Mouse (Mus musculus): ENCODE results near the gene Ldlrap1.
"Not testable (repeated sequence)": the region's sequence is repeated elsewhere in the genome, so short reads cannot be mapped to it uniquely, and the experiment has no call there.

Ldlrap1 gene

DNA sequence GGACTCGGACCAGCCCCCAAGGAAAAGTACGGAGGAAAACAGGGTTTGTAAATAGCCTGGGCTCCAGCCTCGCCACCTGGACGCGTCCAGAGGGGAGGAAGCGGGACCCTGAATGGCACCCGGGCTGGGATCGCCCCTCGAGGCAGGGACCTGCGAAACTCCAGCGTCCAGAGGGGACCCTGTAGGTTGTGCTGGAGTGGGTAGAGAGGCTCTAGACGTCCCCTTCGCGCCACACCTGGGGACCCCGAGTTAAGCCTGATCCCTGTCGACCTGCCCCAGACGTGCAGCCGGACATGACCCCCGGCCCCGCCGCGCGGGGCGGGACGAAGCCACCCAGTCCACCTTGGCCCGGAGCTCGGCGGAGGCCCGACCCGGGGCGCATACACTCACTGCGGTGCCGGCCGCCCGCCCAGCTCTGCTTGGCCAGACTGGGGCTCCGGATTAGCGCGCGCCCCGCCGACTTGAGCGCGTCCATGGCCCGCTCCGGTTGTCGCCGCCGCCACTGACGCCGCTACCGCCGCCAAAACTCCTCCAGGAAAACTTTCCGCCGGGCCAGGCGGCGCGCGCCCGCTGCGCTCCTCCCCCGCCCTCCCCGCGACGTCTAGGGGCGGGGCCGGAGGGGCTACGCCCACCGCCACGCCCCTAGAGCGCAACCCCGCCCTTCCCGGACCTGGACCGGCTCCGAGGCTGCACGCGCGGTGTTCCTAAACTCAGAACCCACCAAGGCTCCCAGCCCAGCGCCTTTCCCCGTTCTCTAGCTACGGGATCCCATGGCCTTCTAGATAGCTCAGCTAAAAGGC lies at the start of gene Ldlrap1:
Gene Ldlrap1, minus strand, starts transcription at position 599 of the 800 bp plus-strand sequence.
- DNase-seq: peak; percentile 74

DNA sequence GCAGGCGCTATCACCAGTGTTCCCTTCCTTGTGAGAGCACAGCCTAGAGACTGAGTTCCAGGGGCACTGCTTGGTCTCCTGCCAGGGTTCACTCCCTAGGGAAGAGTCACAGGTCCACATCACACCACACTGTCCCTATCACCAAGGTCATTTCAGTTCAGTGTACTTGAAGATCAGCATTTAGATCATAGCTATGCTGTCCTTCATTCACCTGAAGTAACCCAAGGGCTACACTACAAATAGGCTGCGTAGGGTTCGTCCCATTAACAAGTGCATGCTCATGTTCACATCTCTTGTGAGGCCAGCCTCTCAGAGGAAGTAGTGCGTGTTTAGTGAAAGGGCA lies 46.4 kb upstream of the Ldlrap1 start:
- no peak for DNase-seq

DNA sequence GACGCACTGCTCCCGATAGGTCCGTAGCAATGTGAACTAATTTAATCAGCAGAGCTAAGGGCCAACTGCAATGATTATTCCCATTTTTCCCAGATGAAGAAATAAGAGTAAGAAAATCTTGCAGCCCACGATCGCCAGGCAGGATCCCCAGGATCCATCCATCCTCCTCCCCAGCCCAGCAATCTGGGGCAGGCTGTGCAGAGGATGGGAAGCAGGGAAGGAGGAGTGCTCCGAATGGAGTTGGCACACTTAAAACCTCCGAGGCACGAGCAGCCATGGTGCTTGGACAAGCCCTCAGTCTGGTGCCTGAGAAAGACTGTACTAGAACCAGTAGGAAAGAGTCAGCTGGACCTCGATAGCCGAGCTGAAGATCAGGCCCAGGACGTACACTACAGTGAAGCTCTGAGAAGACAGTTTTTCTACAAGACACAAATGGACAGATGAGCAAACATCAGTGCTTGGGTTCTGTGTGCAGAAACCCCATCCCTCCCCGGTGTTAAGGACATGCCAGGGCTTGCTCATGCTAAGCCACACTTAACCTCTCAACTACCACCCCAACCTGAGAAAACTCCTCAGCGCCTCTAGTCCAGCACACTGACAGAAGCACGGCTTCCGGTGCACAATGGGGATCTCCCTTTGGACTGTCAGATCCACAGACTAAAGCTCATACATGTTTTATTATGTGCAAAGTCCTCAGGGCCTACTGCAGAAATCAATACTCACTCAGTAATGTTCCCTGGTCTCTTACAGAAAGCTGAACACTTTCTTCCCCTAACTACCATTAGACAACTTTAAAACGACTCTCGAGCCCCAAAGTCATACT lies 45.8 kb upstream of the Ldlrap1 start:
- DNase-seq: no peak

DNA sequence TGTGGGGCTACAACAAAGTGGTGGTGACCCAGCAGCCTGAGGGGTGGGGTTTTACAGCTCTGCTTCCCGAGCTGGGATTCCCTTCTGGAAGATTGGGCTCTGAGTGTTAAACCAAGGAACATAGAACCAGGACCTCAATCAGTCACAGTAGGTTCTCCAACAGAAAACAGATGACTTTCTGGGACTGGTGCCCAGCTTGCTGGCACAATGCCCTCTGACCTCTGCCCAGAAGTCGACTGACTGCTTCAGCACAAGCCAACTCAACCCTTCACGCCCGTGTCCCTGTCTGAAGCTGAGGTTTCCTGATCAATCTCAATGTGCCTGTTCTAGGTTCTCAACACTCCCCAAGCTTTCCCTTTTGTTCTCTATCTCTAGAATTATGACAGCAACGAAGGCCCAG lies 36.9 kb upstream of the Ldlrap1 start:
- DNase-seq: peak; percentile 76

DNA sequence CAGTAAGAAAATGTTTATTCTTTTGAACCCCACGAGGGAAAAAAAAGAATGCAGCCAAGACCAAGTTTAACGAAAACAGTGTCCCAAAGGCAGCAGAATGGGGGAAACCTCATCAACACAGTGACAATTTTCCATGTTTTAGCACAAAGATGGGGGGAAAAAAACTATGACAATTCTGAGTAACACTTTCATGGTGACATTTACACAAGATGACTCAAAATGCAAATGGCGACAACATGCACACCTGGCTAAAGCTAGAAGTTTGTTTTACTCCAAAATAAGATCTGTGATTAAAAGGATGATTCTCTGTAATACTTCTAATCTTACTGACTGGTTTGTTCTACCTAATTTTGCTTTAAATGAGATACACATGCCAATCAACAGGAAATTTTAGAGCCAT lies 34.9 kb upstream of the Ldlrap1 start:
- DNase-seq: no peak

DNA sequence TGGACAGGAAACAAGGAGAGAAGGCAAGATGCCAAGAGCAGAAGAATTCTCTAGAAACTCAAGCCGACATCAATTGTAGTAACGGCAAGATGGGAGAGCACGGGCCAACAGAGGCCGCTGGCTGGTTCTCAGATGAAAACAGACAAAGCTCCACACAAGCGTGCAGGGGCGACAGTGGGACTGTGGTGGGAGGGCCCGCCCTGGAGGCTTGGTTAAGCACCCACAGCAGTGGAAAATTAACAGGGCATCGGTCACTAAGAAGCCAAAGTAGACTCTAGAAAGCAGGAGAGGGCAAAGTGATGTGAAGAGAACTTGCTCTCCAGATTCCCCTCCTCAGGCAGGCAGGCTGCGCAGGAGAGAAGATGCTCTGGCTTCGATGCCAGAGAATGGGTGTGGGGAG lies 34.3 kb upstream of the Ldlrap1 start:
- no peak for DNase-seq

DNA sequence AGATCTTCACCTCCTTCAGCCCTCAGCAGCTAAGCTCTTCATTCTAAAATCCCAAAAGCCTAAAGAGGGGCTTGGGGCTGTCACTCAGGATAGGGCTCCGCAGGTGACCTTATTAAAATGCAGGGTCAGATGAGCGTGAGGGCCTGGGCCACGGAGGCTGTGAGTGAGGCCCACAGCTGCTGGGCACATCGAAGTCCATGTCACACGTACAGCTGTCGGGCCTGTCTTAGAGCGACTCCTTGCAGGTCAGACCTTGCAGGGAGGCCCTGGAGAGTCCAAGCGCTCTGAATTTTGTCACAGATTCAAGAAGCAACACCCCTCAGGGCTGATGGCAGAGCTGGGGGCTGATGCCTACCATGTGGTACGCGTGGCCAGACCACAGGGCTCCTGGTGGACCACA lies 32.9 kb upstream of the Ldlrap1 start:
- DNase-seq: no peak

DNA sequence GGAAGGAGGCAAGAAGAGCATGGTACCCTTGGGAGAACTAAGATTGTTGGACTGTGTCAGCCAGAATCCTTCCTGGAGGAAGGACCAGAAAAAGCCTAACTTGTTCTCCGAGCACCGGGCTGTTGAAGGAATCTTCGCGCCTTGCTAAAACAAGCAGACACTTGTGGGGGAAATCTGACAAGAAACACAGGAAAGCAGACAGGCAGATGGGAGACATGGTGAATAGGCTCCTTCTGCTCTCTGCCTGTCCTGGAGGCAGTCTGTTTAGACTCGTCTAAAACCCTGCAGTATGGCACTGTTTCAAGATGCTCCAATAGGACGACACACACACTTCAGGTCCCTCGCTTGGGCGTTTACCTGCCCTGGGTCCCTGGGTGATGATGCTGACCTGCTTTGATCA lies 32.3 kb upstream of the Ldlrap1 start:
- no peak for DNase-seq

DNA sequence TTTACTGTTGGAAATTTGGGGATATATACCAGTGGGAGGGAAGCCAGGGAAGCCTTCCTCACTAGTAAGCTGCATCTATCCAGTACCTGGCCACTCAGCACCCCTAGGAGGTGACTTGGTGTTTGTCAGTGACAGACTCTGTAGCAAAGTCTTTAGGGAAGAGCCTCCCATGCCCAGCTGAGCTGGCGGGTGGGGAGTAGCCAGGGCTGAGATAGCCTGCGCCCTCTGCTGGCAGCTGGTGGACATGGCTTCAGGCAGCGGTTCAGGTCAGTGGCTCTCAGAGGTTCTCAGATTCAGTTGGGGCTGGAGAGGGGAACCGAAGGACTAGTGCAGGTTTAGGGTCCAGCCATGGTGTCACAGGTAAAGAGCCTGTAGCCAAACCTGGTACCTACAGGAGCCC lies 31.4 kb upstream of the Ldlrap1 start:
- peak; percentile 75 for DNase-seq

DNA sequence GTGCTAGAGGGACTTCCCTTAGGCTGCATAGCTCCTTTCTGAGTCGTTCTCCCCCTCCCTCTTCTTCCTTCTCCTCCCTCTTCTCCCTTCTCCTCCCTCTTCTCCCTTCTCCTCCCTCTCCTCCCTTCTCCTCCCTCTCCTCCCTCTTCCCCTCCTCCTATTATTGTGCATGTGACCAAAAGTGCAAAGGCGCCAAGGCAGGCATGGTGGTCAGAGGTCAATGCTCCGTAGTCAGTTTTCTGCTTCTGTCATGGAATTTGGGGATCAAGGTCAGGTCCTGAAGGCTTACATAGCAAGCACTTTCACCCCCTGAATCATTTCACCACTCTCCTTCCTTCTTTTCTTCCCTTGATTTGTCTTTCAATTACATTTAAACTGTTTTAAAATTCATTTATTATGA lies 31.0 kb upstream of the Ldlrap1 start:
- no peak for DNase-seq

DNA sequence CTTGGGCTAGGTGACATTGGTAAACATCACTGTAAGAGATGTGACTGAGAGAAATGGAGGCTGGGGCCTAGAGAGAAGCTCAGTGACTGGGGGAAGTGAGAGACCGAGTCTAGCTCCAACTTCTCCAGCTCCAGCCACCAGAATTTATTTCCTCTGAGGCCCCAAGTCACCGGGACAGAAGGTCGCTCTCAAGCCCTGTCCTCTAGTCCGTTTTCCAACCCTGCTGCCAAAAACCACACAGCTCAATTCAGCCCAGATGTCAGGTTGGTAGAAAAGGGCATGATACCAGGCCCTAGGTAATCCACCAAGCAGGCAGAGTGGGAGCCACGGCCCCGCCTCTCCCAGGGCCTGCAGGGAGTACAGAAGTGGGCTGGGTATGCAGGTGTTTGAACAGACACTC lies 29.8 kb upstream of the Ldlrap1 start:
- DNase-seq: peak; percentile 35

DNA sequence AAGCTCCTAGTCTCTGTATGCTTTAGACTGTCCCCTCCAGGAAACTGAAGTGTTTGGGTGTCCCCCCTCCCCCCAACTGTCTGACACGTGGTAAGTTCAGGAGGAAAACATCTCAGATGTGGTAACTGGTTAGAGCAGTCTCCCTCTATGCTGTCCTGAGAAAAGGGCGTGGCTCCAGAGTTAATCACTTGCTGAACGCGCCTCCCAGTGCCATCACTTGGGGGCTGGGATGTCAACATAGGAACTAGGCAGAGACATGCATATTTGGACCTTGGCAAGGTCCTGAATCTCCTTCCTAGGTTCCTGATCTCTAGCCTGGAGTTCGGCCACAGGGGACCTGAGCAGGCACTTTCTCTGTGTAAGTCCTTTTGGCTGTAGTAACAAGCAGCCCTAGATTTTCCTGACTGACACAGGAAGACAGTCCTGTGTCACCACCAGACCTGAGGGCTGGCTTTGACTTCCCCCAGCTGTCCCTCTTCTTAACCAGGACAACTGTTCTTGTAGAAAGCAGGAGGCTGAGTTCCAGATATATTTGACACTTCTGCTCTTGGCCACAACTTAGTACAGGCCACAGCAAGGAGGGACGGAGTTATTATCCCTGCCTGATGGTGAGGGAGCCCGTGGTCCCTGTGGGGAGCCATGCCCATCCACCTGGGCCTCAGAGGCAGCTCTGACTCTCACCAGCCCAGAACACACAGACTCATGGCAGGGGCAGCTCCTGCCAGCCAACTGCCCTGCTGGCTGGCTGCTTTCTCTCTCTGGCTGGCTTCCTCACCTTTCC lies 28.9 kb upstream of the Ldlrap1 start:
- DNase-seq: peak; percentile 74

DNA sequence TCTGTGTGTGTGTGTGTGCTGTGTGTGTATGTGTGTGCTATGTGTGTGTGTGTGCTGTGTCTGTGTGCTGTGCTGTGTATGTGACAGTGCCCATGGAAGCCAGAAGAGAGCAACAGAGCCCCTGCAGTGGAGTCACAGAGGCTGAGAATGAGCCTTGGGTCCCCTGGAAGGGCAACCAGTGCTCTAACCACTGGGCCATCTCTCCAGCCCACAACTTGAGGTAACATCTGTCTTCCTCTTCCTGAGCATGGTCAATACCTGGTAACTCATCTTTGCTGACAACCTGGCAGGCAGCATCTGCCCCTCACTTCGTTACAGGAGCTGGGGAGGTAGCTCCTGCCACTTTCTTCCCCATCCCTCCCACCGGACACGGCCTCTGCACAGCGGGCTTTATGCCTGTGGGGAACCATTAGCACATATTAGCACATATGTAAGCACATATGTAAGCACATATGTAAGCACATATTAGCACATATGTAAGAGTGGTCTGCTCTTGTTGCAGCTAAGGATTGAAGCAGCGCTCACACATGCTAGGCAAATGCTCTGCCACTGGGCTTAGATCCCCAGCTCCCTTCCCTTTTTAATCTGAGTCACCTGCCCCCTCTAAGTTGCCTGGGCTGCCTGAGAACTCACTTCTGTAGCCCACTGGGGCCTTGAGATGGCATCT lies 28.1 kb upstream of the Ldlrap1 start:
- peak; percentile 31 for DNase-seq

DNA sequence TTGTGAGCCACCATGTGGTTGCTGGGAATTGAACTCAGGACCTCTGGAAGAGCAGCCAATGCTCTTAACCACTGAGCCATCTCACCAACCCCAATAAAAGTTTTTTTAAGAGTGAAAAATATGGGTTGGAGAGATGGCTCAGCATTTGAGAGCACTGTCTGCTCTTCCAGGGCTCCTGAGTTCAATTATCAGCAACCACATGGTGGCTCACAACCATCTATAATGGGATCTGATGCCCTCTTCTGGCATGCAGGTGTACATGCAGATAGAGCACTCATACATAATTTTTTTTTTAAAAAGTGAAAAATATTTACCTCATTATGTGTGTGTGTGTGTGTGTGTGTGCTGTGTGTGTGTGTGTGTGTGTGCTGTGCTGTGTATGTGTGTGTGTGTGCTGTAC lies 27.1 kb upstream of the Ldlrap1 start:
- not testable (repeated sequence) for DNase-seq

DNA sequence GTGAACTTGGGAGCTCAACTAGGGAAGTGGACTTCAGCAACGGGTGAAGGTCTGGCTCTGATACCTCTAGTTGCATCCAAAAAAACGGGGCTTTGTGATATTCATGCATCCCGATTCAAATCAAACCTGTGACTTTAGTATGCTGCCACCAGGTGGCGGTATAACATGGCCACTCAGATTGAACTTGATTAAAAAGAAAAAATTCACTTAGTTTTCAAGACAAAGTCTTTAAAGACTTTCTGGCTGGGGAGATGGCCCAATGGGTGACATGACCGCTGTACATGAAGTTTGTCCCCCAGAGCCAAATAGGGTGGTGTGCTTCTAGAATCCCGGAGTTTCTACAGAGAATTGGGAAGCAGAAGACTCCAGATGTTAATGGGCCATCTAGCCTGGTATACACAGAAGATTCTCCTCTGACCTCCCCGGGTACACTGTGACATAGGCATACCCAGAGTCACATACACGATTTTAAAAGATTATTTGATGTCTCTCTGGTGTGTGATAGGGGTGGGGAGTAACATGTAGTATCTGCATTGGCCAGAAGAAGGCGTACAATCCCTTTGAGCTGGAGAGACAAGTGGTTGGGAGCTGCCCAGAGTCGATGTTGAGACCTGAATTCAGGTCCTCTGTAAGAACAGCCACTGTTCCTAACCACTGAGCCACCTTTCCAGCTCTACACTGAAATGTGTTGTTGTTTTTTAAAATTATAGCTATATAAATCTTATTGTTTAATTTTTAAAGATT lies 25.6 kb upstream of the Ldlrap1 start:
- peak; percentile 70 for DNase-seq

DNA sequence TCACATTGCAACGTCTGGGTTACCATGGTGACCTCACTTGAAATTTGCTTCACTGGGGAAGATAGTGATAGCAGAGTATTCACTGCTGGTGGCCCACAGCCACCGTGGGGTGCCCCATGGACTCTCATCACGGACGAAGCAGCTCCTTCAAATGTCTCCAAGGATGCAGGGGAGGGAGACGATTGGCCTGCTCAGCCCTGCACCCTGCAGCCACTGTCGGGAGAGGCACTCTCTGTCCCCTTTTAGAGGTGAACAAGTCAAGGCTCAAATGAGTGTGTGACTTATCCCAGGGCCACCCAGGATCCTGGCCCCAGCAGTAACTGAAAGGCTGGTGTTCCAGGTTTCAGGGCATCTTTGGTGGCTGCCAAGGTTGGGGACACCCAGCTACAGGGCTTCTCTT lies 23.9 kb upstream of the Ldlrap1 start:
- DNase-seq: no peak

DNA sequence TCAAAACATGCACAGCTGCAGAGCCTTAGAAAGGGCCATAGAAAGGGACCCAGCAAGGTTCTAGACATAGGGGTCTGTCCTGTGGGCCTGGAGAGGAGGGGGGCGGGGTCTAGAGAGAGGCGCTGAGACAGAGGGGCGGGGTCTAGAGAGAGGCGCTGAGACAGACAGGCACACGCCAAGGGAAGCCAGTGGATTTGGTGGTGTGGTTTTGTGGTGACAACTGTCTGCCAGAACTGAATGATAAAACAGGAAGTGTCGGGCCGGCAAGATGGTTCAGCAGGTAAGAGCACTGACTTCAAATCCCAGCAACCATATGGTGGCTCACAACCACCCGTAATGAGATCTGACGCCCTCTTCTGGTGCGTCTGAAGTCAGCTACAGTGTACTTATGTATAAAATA lies 19.1 kb upstream of the Ldlrap1 start:
- no peak for DNase-seq

DNA sequence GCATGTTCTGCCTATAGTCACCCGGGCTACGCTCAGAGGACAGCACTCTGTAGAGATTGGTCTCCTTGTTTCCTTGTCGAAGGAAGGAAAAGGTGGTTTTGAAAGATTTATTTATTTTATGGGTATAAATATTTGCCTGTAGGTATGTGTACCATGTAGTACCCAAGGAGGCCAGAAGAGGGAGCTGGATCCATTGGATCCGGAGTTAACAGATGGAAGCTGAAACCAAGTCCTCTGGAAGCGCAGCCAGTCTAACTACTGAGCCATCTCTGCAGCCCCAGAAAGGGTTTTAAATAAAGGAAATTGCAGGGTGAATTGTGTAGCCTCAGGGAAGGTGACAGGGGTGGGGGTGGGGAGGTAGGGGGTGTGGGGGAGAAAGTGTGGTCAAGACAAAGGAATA lies 16.9 kb upstream of the Ldlrap1 start:
- no peak for DNase-seq

DNA sequence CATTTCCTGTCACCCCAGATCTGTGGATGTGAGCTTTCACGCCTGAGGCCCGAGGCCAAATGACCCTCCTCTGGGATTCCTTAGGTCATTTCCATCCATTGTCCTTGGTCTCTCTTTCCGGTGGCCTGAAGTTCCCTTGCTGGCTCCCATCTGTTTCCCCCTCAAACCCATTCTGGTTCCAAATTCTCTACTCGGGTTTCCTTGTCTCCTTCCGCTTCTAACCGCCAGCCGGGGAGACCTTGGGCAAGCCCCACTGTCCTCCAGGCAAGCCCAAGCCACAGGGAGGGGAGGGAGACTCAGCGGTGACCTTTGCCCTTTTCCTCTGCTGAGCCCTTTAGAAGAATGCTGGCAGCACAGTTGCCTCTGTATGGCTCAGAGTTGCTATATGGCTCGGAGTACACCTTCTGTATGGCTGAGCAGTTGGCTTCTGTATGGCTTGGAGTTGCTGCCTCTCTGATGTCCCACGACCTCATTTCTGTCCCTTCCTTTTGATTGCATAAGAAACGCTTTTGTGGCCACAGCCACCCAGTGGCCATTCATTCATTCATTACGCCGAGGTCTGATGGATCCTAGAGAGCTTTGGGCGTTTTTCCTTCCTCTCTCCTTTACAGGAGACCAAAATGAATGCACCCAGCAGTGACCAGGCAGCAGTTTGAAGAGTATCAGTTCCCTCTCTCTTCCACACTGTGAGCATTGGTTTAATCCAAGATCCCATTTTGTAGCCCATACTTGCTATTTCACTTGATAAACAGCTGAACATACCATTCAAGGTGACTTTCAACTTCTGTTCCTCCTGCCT lies 11.5 kb upstream of the Ldlrap1 start:
- no peak for DNase-seq

DNA sequence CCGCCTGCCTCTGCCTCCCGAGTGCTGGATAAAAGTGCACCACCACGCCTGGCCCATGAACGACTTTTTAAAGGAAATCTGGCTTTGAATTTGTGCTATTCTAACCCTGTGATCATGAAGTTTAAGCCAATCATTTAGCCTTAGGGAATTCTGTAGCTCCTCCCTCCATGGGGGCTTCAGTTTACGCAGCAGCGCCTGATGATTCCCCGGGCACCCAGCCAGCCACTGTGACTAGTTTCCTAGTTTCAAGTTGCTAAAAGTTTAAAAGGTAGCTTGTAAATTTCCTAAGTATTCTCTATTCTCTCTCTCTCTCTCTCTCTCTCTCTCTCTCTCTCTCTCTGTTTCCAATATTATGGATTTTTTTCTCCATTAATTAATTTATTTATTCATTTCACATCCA lies 8.4 kb upstream of the Ldlrap1 start:
- no peak for DNase-seq

DNA sequence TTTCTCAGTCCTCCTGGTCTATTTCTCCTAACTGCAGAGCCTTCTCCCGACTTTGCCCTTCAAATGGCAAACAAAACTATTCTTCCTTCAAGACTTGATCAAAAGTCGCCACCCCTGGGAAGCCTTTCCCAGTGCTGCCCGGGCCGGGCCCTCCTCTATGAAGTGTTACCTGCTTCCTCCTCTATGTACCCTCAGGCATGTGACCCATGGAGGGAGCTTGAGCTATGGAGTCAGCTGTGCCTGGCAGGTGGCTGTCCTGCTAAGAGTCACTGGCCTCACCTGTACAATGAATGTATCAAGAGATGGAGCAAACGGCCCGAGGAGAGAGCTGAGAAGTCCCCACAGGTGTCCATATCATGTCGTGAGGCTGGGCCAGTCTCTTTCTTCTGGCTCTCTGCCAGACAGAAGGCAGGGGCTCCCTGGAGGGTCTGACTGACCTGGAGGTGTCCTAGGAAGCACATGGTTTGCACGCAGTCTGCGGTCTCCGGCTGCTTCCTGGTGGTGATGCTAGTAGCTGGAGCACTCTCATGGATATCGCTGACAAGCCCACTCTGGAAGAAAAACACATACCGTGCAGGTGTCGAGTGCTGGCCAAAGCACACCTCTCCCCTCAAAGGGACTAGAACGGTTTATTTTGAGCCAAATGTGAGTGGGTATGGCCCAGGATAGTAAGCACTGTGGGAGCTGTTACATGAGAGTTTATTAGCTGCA lies 7.6 kb upstream of the Ldlrap1 start:
- DNase-seq: no peak

All from cerebellum, adult 9-10 months (tissue).